Mouse (Mus musculus): ENCODE measurements around the gene Nadk2. TPM values are rescaled to one million over a fixed set of nuclear protein-coding genes. Genes with fewer than 3 reads are reported as not detected.

The Nadk2 gene
- polyA plus RNA-seq (2012; rRNA removed) = 24.0 and 31.8 TPM in 2 replicates

- peak; percentile 99 for DNase-seq (ENCODE audit: low read depth)
- TF ChIP-seq CTCF (IDR thresholded peaks at IDR 0.05; ENCODE audit: borderline replicate concordance, extremely low read depth, insufficient read depth, insufficient read length) (no peak), POLR2A (IDR thresholded peaks at IDR 0.05; ENCODE audit: borderline replicate concordance, extremely low read depth, insufficient read depth, insufficient read length, poor library complexity, severe bottlenecking) (peak; percentile 42)
These were observed at the start of gene Nadk2 for GRCm38 (mm10) chr15:9070912-9071555. Gene Nadk2, plus strand, starts transcription at chr15:9071260.

- DNase-seq (ENCODE audit: low read depth) = no peak
- TF ChIP-seq CTCF (IDR thresholded peaks at IDR 0.05; ENCODE audit: borderline replicate concordance, extremely low read depth, insufficient read depth, insufficient read length) (no peak), POLR2A (IDR thresholded peaks at IDR 0.05; ENCODE audit: borderline replicate concordance, extremely low read depth, insufficient read depth, insufficient read length, poor library complexity, severe bottlenecking) (no peak)
These were observed 15.4 kb upstream of the Nadk2 start for GRCm38 (mm10) chr15:9055704-9056103.

GRCm38 (mm10) chr15:9059856-9060255 lies 11.2 kb upstream of the Nadk2 start:
- TF ChIP-seq POLR2A (IDR thresholded peaks at IDR 0.05; ENCODE audit: borderline replicate concordance, extremely low read depth, insufficient read depth, insufficient read length, poor library complexity, severe bottlenecking) (no peak), CTCF (IDR thresholded peaks at IDR 0.05; ENCODE audit: borderline replicate concordance, extremely low read depth, insufficient read depth, insufficient read length) (no peak)
- no peak for DNase-seq (ENCODE audit: low read depth)

GRCm38 (mm10) chr15:9061150-9061882 lies 9.7 kb upstream of the Nadk2 start:
- DNase-seq (ENCODE audit: low read depth) = peak; percentile 77
- TF ChIP-seq POLR2A (IDR thresholded peaks at IDR 0.05; ENCODE audit: borderline replicate concordance, extremely low read depth, insufficient read depth, insufficient read length, poor library complexity, severe bottlenecking) = no peak

- DNase-seq (ENCODE audit: low read depth) = no peak
- TF ChIP-seq CTCF (IDR thresholded peaks at IDR 0.05; ENCODE audit: borderline replicate concordance, extremely low read depth, insufficient read depth, insufficient read length) (no peak), POLR2A (IDR thresholded peaks at IDR 0.05; ENCODE audit: borderline replicate concordance, extremely low read depth, insufficient read depth, insufficient read length, poor library complexity, severe bottlenecking) (no peak)
These were observed 2.2 kb upstream of the Nadk2 start for GRCm38 (mm10) chr15:9068881-9069280.

GRCm38 (mm10) chr15:9070353-9070752 lies 707 bp upstream of the Nadk2 start:
- no peak for TF ChIP-seq CTCF (IDR thresholded peaks at IDR 0.05; ENCODE audit: borderline replicate concordance, extremely low read depth, insufficient read depth, insufficient read length)
- DNase-seq (ENCODE audit: low read depth) = no peak

GRCm38 (mm10) chr15:9071556-9072544 lies 790 bp downstream of the Nadk2 start:
- no peak for TF ChIP-seq POLR2A (IDR thresholded peaks at IDR 0.05; ENCODE audit: borderline replicate concordance, extremely low read depth, insufficient read depth, insufficient read length, poor library complexity, severe bottlenecking)
- TF ChIP-seq CTCF (IDR thresholded peaks at IDR 0.05; ENCODE audit: borderline replicate concordance, extremely low read depth, insufficient read depth, insufficient read length) = no peak
- DNase-seq (ENCODE audit: low read depth) = peak; percentile 62

- DNase-seq (ENCODE audit: low read depth) = peak; percentile 34
- TF ChIP-seq POLR2A (IDR thresholded peaks at IDR 0.05; ENCODE audit: borderline replicate concordance, extremely low read depth, insufficient read depth, insufficient read length, poor library complexity, severe bottlenecking) = no peak
- TF ChIP-seq CTCF (IDR thresholded peaks at IDR 0.05; ENCODE audit: borderline replicate concordance, extremely low read depth, insufficient read depth, insufficient read length) = no peak
These were observed 1.6 kb downstream of the Nadk2 start for GRCm38 (mm10) chr15:9072630-9073029.

GRCm38 (mm10) chr15:9073067-9073608 lies 2.1 kb downstream of the Nadk2 start:
- no peak for TF ChIP-seq CTCF (IDR thresholded peaks at IDR 0.05; ENCODE audit: borderline replicate concordance, extremely low read depth, insufficient read depth, insufficient read length)
- no peak for DNase-seq (ENCODE audit: low read depth)

- DNase-seq (ENCODE audit: low read depth) = no peak
These were observed 2.6 kb downstream of the Nadk2 start for GRCm38 (mm10) chr15:9073684-9074083.

GRCm38 (mm10) chr15:9074139-9074538 lies 3.1 kb downstream of the Nadk2 start:
- DNase-seq (ENCODE audit: low read depth) = no peak
- TF ChIP-seq CTCF (IDR thresholded peaks at IDR 0.05; ENCODE audit: borderline replicate concordance, extremely low read depth, insufficient read depth, insufficient read length) (no peak), POLR2A (IDR thresholded peaks at IDR 0.05; ENCODE audit: borderline replicate concordance, extremely low read depth, insufficient read depth, insufficient read length, poor library complexity, severe bottlenecking) (no peak)

More at GRCm38 (mm10) chr15:9073684-9074083, 2.6 kb downstream of the Nadk2 start:
- no peak for TF ChIP-seq CTCF (IDR thresholded peaks at IDR 0.05; ENCODE audit: borderline replicate concordance, extremely low read depth, insufficient read depth, insufficient read length)
- no peak for TF ChIP-seq POLR2A (IDR thresholded peaks at IDR 0.05; ENCODE audit: borderline replicate concordance, extremely low read depth, insufficient read depth, insufficient read length, poor library complexity, severe bottlenecking)
